Mouse (Mus musculus) lung, postnatal 25 days (tissue): ENCODE measurements around the gene Nudt16l1.

Experiments used
- DNase-seq: peaks from one replicate; pipeline ENCODE4 v3.0.0; 2022; ENCODE audit warnings: low spot score

Nudt16l1 gene

GRCm38 (mm10) chr16:4938461-4938860, at the start of gene Nudt16l1:
Gene Nudt16l1, plus strand, starts transcription at chr16:4938761.
- no peak for DNase-seq

- DNase-seq = no peak
These were observed 48.3 kb upstream of the Nudt16l1 start for GRCm38 (mm10) chr16:4890201-4890709.

- DNase-seq = no peak
These were observed 46.4 kb upstream of the Nudt16l1 start for GRCm38 (mm10) chr16:4892171-4892570.

GRCm38 (mm10) chr16:4894201-4894908, 44.2 kb upstream of the Nudt16l1 start:
- DNase-seq = peak; percentile 70

- no peak for DNase-seq
These were observed 42.1 kb upstream of the Nudt16l1 start for GRCm38 (mm10) chr16:4896249-4897027.

- no peak for DNase-seq
These were observed 41.3 kb upstream of the Nudt16l1 start for GRCm38 (mm10) chr16:4897146-4897730.

- DNase-seq = no peak
These were observed 39.7 kb upstream of the Nudt16l1 start for GRCm38 (mm10) chr16:4898881-4899280.

GRCm38 (mm10) chr16:4899711-4900110, 38.9 kb upstream of the Nudt16l1 start:
- DNase-seq = no peak

- no peak for DNase-seq
These were observed 37.4 kb upstream of the Nudt16l1 start for GRCm38 (mm10) chr16:4901167-4901566.

GRCm38 (mm10) chr16:4902390-4902789, 36.2 kb upstream of the Nudt16l1 start:
- no peak for DNase-seq

GRCm38 (mm10) chr16:4903491-4904102, 35.0 kb upstream of the Nudt16l1 start:
- no peak for DNase-seq

GRCm38 (mm10) chr16:4904878-4905277, 33.7 kb upstream of the Nudt16l1 start:
- DNase-seq = no peak

- DNase-seq = no peak
These were observed 33.0 kb upstream of the Nudt16l1 start for GRCm38 (mm10) chr16:4905591-4905990.

GRCm38 (mm10) chr16:4906559-4906958, 32.0 kb upstream of the Nudt16l1 start:
- no peak for DNase-seq

GRCm38 (mm10) chr16:4907386-4907785, 31.2 kb upstream of the Nudt16l1 start:
- no peak for DNase-seq

- no peak for DNase-seq
These were observed 30.6 kb upstream of the Nudt16l1 start for GRCm38 (mm10) chr16:4907972-4908371.

GRCm38 (mm10) chr16:4909745-4910144, 28.8 kb upstream of the Nudt16l1 start:
- no peak for DNase-seq

- no peak for DNase-seq
These were observed 27.8 kb upstream of the Nudt16l1 start for GRCm38 (mm10) chr16:4910758-4911157.

- no peak for DNase-seq
These were observed 26.4 kb upstream of the Nudt16l1 start for GRCm38 (mm10) chr16:4912074-4912648.

- no peak for DNase-seq
These were observed 25.4 kb upstream of the Nudt16l1 start for GRCm38 (mm10) chr16:4912907-4913782.
